Mouse (Mus musculus) midbrain, postnatal 0 days (tissue): ENCODE measurements at regions not wholly inside any gene's neighbourhood (a gene's known extent, or its start where the extent isn't known, plus 50 kb on each side); places are given as distances from the start of the nearest gene placed in this dataset.

Experiments
- ATAC-seq: fragments of 200-750 bp; cut with Nextera tagmentation; 2 replicates; pipeline ENCODE4 v1.8.0; 2017; ENCODE audit warnings: moderate number of reproducible peaks, mild to moderate bottlenecking, moderate TSS enrichment, moderate library complexity; ENCODE audit not compliant: low FRiP score
- DNase-seq: peaks from one replicate; pipeline ENCODE4 v3.0.0-alpha.2; 2015; ENCODE audit warnings: low spot score
- H3K27ac ChIP-seq: fragments of 300-500 bp; sonication (generic); 2 replicates; pipeline ENCODE4 v1.5.1; 2014; ENCODE audit warnings: low read depth, mild to moderate bottlenecking, low read length, mixed read lengths
- H3K27me3 ChIP-seq: fragments of 300-500 bp; sonication (generic); 2 replicates; pipeline ENCODE4 v1.6.1; 2014; ENCODE audit warnings: low read length, control low read depth, mixed read lengths; ENCODE audit not compliant: insufficient read depth
- H3K36me3 ChIP-seq: fragments of 300-500 bp; sonication (generic); 2 replicates; pipeline ENCODE4 v1.6.1; 2014; ENCODE audit warnings: low read length, control low read depth, mixed read lengths; ENCODE audit not compliant: insufficient read depth
- H3K4me1 ChIP-seq: fragments of 300-500 bp; sonication (generic); 2 replicates; pipeline ENCODE4 v1.6.1; 2014; ENCODE audit warnings: mild to moderate bottlenecking, control low read depth, antibody characterized with exemption, low read length, mixed read lengths; ENCODE audit not compliant: insufficient read depth
- H3K4me2 ChIP-seq: fragments of 300-500 bp; sonication (generic); 2 replicates; pipeline ENCODE4 v1.6.1; 2014; ENCODE audit warnings: low read depth, mild to moderate bottlenecking, low read length, mixed read lengths; ENCODE audit not compliant: poor library complexity, severe bottlenecking
- H3K4me3 ChIP-seq: fragments of 300-500 bp; sonication (generic); 2 replicates; pipeline ENCODE4 v1.5.1; 2014; ENCODE audit warnings: low read depth, mild to moderate bottlenecking, low read length, moderate library complexity
- H3K9ac ChIP-seq: fragments of 300-500 bp; sonication (generic); replicated peaks from 2 replicates; pipeline ENCODE4 v1.6.1; 2014; ENCODE audit warnings: mild to moderate bottlenecking, low read length, moderate library complexity, mixed read lengths; ENCODE audit not compliant: poor library complexity, severe bottlenecking
- H3K9me3 ChIP-seq: fragments of 300-500 bp; sonication (generic); 2 replicates; pipeline ENCODE4 v1.6.1; 2016; ENCODE audit warnings: low read length, control low read depth
- CTCF ChIP-seq: IDR thresholded peaks from 2 replicates; pipeline ENCODE4 v1.5.1; 2016; ENCODE audit warnings: antibody characterized with exemption, mild to moderate bottlenecking
- WGBS: fragments of 180-500 bp; shearing (Covaris S2); extraction: QIAGEN DNeasy Blood & Tissue Kit; methylation state at CpG from one replicate; pipeline ENCODE4 v1.1.7; 2014; 5-methylcytosine and 5-hydroxymethylcytosine counted together

GRCm38 (mm10) chr3:100773237-100773636 is 52.0 kb upstream of the Vtcn1 start:
- DNase-seq (no peak), ATAC-seq (no peak)
- Histone ChIP-seq H3K9me3 (no peaks in the 10 kb centered on the region), H3K4me2 (no peak overlapping the region), H3K4me3 (no peak overlapping the region), H3K9ac (no peak overlapping the region), H3K27me3 (no peaks in the 10 kb centered on the region), H3K4me1 (0 out of 2 replicates have a peak, but pooled peaks cover 1% of the 10 kb centered on the region), H3K27ac (no peak overlapping the region), H3K36me3 (no peaks in the 10 kb centered on the region)
- no peak for TF ChIP-seq CTCF
- WGBS: 81% methylated on average over 6 of the region's 6 CpGs

GRCm38 (mm10) chr3:100771363-100771762 is 53.9 kb upstream of the Vtcn1 start:
- Histone ChIP-seq H3K27me3 (no peaks in the 10 kb centered on the region), H3K36me3 (no peaks in the 10 kb centered on the region), H3K4me1 (0 out of 2 replicates have a peak, but pooled peaks cover 4% of the 10 kb centered on the region), H3K9ac (no peak overlapping the region), H3K27ac (no peak overlapping the region), H3K4me2 (no peak overlapping the region), H3K9me3 (no peaks in the 10 kb centered on the region), H3K4me3 (no peak overlapping the region)
- no peak for TF ChIP-seq CTCF
- DNase-seq: no peak
- ATAC-seq: no peak
- 84% methylated on average over 4 of the region's 4 CpGs for WGBS

GRCm38 (mm10) chr3:100770841-100771240 is 54.4 kb upstream of the Vtcn1 start:
- no peak for TF ChIP-seq CTCF
- H3K36me3 ChIP-seq: no peaks in the 10 kb centered on the region
- no peak overlapping the region for H3K27ac ChIP-seq
- H3K4me1 ChIP-seq: 0 out of 2 replicates have a peak, but pooled peaks cover 4% of the 10 kb centered on the region
- WGBS: 93% methylated on average over 3 of the region's 3 CpGs
- no peaks in the 10 kb centered on the region for H3K9me3 ChIP-seq
- ATAC-seq (no peak), DNase-seq (no peak)
- no peak overlapping the region for H3K4me2 ChIP-seq
- no peak overlapping the region for H3K9ac ChIP-seq
- H3K27me3 ChIP-seq: no peaks in the 10 kb centered on the region
- H3K4me3 ChIP-seq: no peak overlapping the region

GRCm38 (mm10) chr3:100769146-100769545 is 56.1 kb upstream of the Vtcn1 start:
- WGBS: 87% methylated on average over 4 of the region's 4 CpGs
- Histone ChIP-seq H3K27me3 (no peaks in the 10 kb centered on the region), H3K36me3 (no peaks in the 10 kb centered on the region), H3K4me1 (0 out of 2 replicates have a peak, but pooled peaks cover 4% of the 10 kb centered on the region), H3K9ac (no peak overlapping the region), H3K9me3 (no peaks in the 10 kb centered on the region), H3K4me3 (no peak overlapping the region), H3K27ac (no peak overlapping the region), H3K4me2 (no peak overlapping the region)
- no peak for TF ChIP-seq CTCF
- ATAC-seq: no peak
- DNase-seq: no peak

GRCm38 (mm10) chr3:100768170-100768624 is 57.1 kb upstream of the Vtcn1 start:
- Histone ChIP-seq H3K9me3 (no peaks in the 10 kb centered on the region), H3K4me2 (0 out of 2 replicates have a peak overlapping the region, but pooled peaks have one; percentile 18), H3K27me3 (no peaks in the 10 kb centered on the region), H3K4me3 (no peak overlapping the region), H3K27ac (peak overlapping the region; percentile 38; the same call in 1 of the 2 replicates), H3K4me1 (0 out of 2 replicates have a peak, but pooled peaks cover 4% of the 10 kb centered on the region), H3K36me3 (no peaks in the 10 kb centered on the region), H3K9ac (no peak overlapping the region)
- WGBS: 31% methylated on average over 15 of the region's 15 CpGs
- TF ChIP-seq CTCF: peak; percentile 86
- ATAC-seq: peak; percentile 76
- peak; percentile 81 for DNase-seq

- H3K9ac ChIP-seq: no peak overlapping the region
- ATAC-seq: no peak
Measured at GRCm38 (mm10) chr3:100765323-100765722, 59.9 kb upstream of the Vtcn1 start.

More at GRCm38 (mm10) chr3:100765323-100765722, 59.9 kb upstream of the Vtcn1 start:
- H3K4me3 ChIP-seq: no peak overlapping the region
- no peaks in the 10 kb centered on the region for H3K36me3 ChIP-seq
- 87% methylated on average over 7 of the region's 7 CpGs for WGBS
- TF ChIP-seq CTCF: no peak
- H3K27ac ChIP-seq: no peak overlapping the region
- H3K27me3 ChIP-seq: no peaks in the 10 kb centered on the region
- H3K4me2 ChIP-seq: no peak overlapping the region
- no peaks in the 10 kb centered on the region for H3K9me3 ChIP-seq
- DNase-seq: no peak
- H3K4me1 ChIP-seq: 0 out of 2 replicates have a peak, but pooled peaks cover 4% of the 10 kb centered on the region
